Mouse (Mus musculus) hindbrain, embryonic 16.5 days (tissue): ENCODE measurements around the gene 3110082I17Rik. TPM values are rescaled to one million over a fixed set of nuclear protein-coding genes. Genes with fewer than 3 reads are reported as not detected.

Source experiments
- ATAC-seq: fragments of 200-750 bp; cut with Nextera tagmentation; 2 replicates; pipeline ENCODE4 v1.8.0; 2017; ENCODE audit warnings: moderate TSS enrichment, moderate library complexity
- H3K27ac ChIP-seq: fragments of 300-500 bp; sonication (generic); 2 replicates; pipeline ENCODE4 v1.5.1; 2014; ENCODE audit warnings: low read depth, mild to moderate bottlenecking, control low read depth, low read length, moderate library complexity
- H3K27me3 ChIP-seq: fragments of 300-500 bp; sonication (generic); replicated peaks from 2 replicates; pipeline ENCODE4 v1.6.1; 2014; ENCODE audit warnings: low read length; ENCODE audit not compliant: control insufficient read depth, insufficient read depth
- H3K36me3 ChIP-seq: fragments of 300-500 bp; sonication (generic); 2 replicates; pipeline ENCODE4 v1.6.1; 2014; ENCODE audit warnings: mild to moderate bottlenecking, low read length, moderate library complexity, mixed read lengths; ENCODE audit not compliant: control insufficient read depth, insufficient read depth
- H3K4me1 ChIP-seq: fragments of 300-500 bp; sonication (generic); 2 replicates; pipeline ENCODE4 v1.6.1; 2014; ENCODE audit warnings: low read depth, low read length; ENCODE audit not compliant: control insufficient read depth, insufficient read depth
- H3K4me2 ChIP-seq: fragments of 300-500 bp; sonication (generic); 2 replicates; pipeline ENCODE4 v1.6.1; 2014; ENCODE audit warnings: mild to moderate bottlenecking, low read length, control low read depth, moderate library complexity
- H3K4me3 ChIP-seq: fragments of 300-500 bp; sonication (generic); 2 replicates; pipeline ENCODE4 v1.5.1; 2014; ENCODE audit warnings: mild to moderate bottlenecking, low read length, control low read depth, moderate library complexity
- H3K9ac ChIP-seq: fragments of 300-500 bp; sonication (generic); 2 replicates; pipeline ENCODE4 v1.6.1; 2014; ENCODE audit warnings: low read depth, mild to moderate bottlenecking, control low read depth, low read length, moderate library complexity
- H3K9me3 ChIP-seq: fragments of 300-500 bp; sonication (generic); 2 replicates; pipeline ENCODE4 v1.6.1; 2014; ENCODE audit warnings: mild to moderate bottlenecking, low read length, moderate library complexity; ENCODE audit not compliant: control insufficient read depth
- WGBS: fragments of 180-500 bp; shearing (Covaris S2); extraction: QIAGEN DNeasy Blood & Tissue Kit; methylation state at CpG from one replicate; pipeline ENCODE4 v1.1.7; 2014; 5-methylcytosine and 5-hydroxymethylcytosine counted together
- polyA plus RNA-seq: library from polyadenylated mRNA; unstranded; fragments of >200 nt; fragmentation: Nextera tagmentation; extraction: Ambion mirVana; gene quantifications from 2 replicates; pipeline ENCODE4 v1.2.1, GENCODE M21; 2015

3110082I17Rik gene
- polyA plus RNA-seq, 1 experiment from 2014 or later, result 20.3 TPM

- WGBS, result 61% methylated on average over 11 of the region's 11 CpGs
- H3K27ac ChIP-seq, result no peak overlapping the region
Measured at GRCm38 (mm10) chr5:139490131-139490530, 29.8 kb upstream of the 3110082I17Rik start.

GRCm38 (mm10) chr5:139484185-139484814 lies 24.0 kb upstream of the 3110082I17Rik start, which contains the start of gene Zfand2a:
TSS of gene Zfand2a (minus strand) at chr5:139484549.
- Histone ChIP-seq H3K9me3 (peaks cover 8% of the 10 kb centered on the region), H3K4me2 (peak within 1 kb of the TSS; percentile 96), H3K4me3 (peak within 1 kb of the TSS; percentile 82), H3K4me1 (peaks cover 12% of the 10 kb centered on the region), H3K27me3 (no peaks in the 10 kb centered on the region), H3K27ac (peak within 1 kb of the TSS; percentile 90), H3K9ac (peak within 1 kb of the TSS; percentile 85), H3K36me3 (peaks cover 7% of the 10 kb centered on the region; the same call in 1 of the 2 replicates)
- under 1% methylated on average over 42 of the region's 42 CpGs for WGBS
- peak; percentile 98 for ATAC-seq

More at GRCm38 (mm10) chr5:139490131-139490530, 29.8 kb upstream of the 3110082I17Rik start:
- Histone ChIP-seq H3K27me3 (no peaks in the 10 kb centered on the region), H3K4me3 (no peak overlapping the region), H3K9me3 (peaks cover 8% of the 10 kb centered on the region), H3K9ac (peak overlapping the region; percentile 11; the same call in 1 of the 2 replicates), H3K36me3 (no peaks in the 10 kb centered on the region), H3K4me2 (no peak overlapping the region), H3K4me1 (no peaks in the 10 kb centered on the region)
- no peak for ATAC-seq

DNA sequence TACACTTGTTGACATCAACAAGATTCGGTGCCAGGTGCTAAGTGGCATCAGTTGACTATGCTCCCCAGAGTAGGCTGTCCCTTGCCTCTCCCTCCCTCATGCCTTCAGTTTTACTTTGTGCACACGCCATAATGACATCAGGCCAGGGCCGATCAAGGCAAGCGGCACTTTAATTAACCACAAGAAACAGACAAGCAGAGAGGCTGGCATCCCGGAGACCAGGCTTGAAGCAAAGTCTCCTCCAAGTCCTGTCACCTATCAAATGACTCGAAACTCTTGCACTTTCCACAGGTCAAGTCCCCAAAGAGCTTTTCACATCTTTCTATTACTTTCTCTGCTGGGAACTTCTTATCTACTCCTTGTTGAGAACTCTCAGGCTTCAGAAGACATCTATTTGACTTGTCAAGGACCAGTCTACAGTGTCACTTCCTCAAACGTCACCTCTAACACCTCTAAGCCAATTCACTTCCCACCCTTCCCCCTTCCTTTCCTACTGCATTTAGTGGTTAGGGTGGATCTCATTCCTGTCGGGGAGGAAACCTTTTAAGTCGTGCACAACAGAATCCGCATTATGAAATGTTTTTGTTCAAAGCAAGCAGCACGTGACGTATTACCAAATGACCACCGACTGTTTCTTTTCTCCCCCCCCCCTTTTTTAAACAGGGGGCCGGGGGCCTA lies 23.0 kb upstream of the 3110082I17Rik start:
- H3K4me1 ChIP-seq, result peaks cover 12% of the 10 kb centered on the region
- H3K27me3 ChIP-seq, result no peaks in the 10 kb centered on the region
- H3K27ac ChIP-seq, result no peak overlapping the region
- H3K4me2 ChIP-seq, result peak overlapping the region; percentile 96
- ATAC-seq, result no peak
- peak overlapping the region; percentile 85 for H3K9ac ChIP-seq
- 68% methylated on average over 14 of the region's 14 CpGs for WGBS
- peaks cover 14% of the 10 kb centered on the region for H3K36me3 ChIP-seq
- peak overlapping the region; percentile 82 for H3K4me3 ChIP-seq
- peaks cover 8% of the 10 kb centered on the region for H3K9me3 ChIP-seq

DNA sequence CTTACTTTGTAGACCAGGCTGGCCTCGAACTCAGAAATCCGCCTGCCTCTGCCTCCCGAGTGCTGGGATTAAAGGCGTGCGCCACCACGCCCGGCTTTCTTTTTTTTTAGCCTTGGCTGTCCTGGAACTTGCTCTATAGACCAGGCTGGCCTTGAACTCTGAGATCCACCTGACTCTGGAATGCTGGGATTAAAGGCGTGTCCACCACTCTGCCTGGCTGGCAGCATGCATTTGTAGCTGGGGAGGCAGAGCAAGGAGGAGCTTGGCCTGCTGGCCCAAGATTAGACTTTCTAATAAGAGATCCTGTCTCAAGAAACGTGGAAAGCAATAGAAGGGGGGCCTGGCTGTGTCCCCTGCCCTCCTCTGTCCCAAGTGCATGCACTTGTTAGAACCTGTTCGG lies 20.1 kb upstream of the 3110082I17Rik start:
- ATAC-seq, result no peak
- WGBS, result 91% methylated on average over 10 of the region's 10 CpGs
- no peaks in the 10 kb centered on the region for H3K9me3 ChIP-seq
- H3K4me2 ChIP-seq, result no peak overlapping the region
- H3K27ac ChIP-seq, result no peak overlapping the region
- H3K9ac ChIP-seq, result no peak overlapping the region
- H3K27me3 ChIP-seq, result no peaks in the 10 kb centered on the region
- peaks cover 12% of the 10 kb centered on the region for H3K4me1 ChIP-seq
- no peak overlapping the region for H3K4me3 ChIP-seq
- peaks cover 21% of the 10 kb centered on the region for H3K36me3 ChIP-seq

DNA sequence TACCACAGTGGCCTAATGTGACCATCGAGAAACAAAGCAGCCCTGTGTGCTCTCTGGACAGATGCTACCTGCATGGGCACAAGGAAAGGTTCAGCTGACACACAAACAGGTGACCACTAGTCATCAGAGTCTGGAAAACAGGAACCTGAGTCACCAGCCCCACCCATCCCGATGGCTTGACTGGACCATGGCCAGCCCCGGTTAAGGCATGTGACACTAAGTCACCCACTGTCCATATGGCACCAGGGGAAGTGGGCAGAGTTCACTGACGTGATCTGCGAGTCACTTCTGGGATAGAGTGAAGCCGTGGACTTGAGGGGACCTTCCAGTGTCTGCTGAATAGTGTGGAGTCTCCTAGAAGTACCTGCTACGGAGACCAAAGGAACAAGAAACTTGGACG lies 18.8 kb upstream of the 3110082I17Rik start:
- Histone ChIP-seq H3K27me3 (no peaks in the 10 kb centered on the region), H3K36me3 (peaks cover 29% of the 10 kb centered on the region), H3K4me1 (peaks cover 9% of the 10 kb centered on the region), H3K27ac (no peak overlapping the region), H3K9me3 (no peaks in the 10 kb centered on the region), H3K9ac (no peak overlapping the region), H3K4me2 (no peak overlapping the region), H3K4me3 (no peak overlapping the region)
- WGBS, result 95% methylated on average over 8 of the region's 8 CpGs
- ATAC-seq, result no peak

GRCm38 (mm10) chr5:139474741-139475140 lies 14.4 kb upstream of the 3110082I17Rik start:
- ATAC-seq, result no peak; the same call in 1 of the 2 replicates
- peaks cover 51% of the 10 kb centered on the region for H3K36me3 ChIP-seq
- H3K4me2 ChIP-seq, result no peak overlapping the region
- no peaks in the 10 kb centered on the region for H3K9me3 ChIP-seq
- no peaks in the 10 kb centered on the region; the same call in 1 of the 2 replicates for H3K4me1 ChIP-seq
- no peak overlapping the region for H3K9ac ChIP-seq
- no peak overlapping the region for H3K4me3 ChIP-seq
- 46% methylated on average over 9 of the region's 9 CpGs for WGBS
- no peaks in the 10 kb centered on the region for H3K27me3 ChIP-seq
- no peak overlapping the region for H3K27ac ChIP-seq

DNA sequence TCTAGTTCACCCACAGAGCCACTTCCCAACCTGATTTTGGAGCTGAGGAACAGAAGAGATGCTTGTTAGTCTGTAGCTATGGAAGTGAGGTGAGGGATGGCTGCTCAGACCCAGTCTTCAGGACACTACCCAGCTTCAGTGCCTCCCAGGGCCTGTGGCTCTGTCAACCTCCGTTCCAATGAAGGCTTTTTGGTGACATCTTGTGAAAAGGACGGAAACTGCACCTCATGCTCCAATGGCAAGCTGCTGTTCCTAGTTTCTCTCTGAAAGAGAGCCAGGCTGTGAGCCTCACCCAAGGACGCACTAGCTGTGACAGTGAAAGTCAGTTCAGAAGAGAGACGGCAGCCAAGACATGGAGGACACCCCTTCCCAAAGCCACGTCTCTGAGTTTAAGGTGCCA lies 7.7 kb upstream of the 3110082I17Rik start:
- ATAC-seq, result 0 out of 2 replicates have a peak, but pooled peaks have one; percentile 50
- Histone ChIP-seq H3K4me2 (no peak overlapping the region), H3K9me3 (no peaks in the 10 kb centered on the region), H3K36me3 (peaks cover 17% of the 10 kb centered on the region), H3K4me1 (no peaks in the 10 kb centered on the region), H3K9ac (no peak overlapping the region), H3K4me3 (no peak overlapping the region), H3K27me3 (no peaks in the 10 kb centered on the region), H3K27ac (no peak overlapping the region)
- 60% methylated on average over 5 of the region's 5 CpGs for WGBS

GRCm38 (mm10) chr5:139466801-139467200 lies 6.5 kb upstream of the 3110082I17Rik start:
- H3K4me3 ChIP-seq, result no peak overlapping the region
- H3K4me2 ChIP-seq, result no peak overlapping the region
- H3K36me3 ChIP-seq, result peaks cover 5% of the 10 kb centered on the region
- H3K27me3 ChIP-seq, result no peaks in the 10 kb centered on the region
- no peak overlapping the region for H3K9ac ChIP-seq
- no peak overlapping the region for H3K27ac ChIP-seq
- H3K9me3 ChIP-seq, result no peaks in the 10 kb centered on the region
- 74% methylated on average over 4 of the region's 4 CpGs for WGBS
- H3K4me1 ChIP-seq, result no peaks in the 10 kb centered on the region
- no peak for ATAC-seq

GRCm38 (mm10) chr5:139466373-139466772 lies 6.0 kb upstream of the 3110082I17Rik start:
- WGBS, result 67% methylated on average over 2 of the region's 2 CpGs
- H3K27ac ChIP-seq, result no peak overlapping the region
- H3K4me3 ChIP-seq, result no peak overlapping the region
- no peak overlapping the region for H3K9ac ChIP-seq
- H3K27me3 ChIP-seq, result no peaks in the 10 kb centered on the region
- no peak overlapping the region for H3K4me2 ChIP-seq
- no peaks in the 10 kb centered on the region for H3K9me3 ChIP-seq
- H3K4me1 ChIP-seq, result no peaks in the 10 kb centered on the region
- no peak for ATAC-seq
- H3K36me3 ChIP-seq, result peaks cover 3% of the 10 kb centered on the region
